Mouse (Mus musculus): ENCODE measurements around the gene Gm3252.
"Not testable (repeated sequence)": the region's sequence is repeated elsewhere in the genome, so short reads cannot be mapped to it uniquely, and the experiment has no call there.

Gm3252 gene

GRCm38 (mm10) chr14:4726038-4726880, at the start of gene Gm3252:
Gm3252 (plus strand) TSS chr14:4726775.
- DNase-seq, result peak; percentile 1 to 6

DNA sequence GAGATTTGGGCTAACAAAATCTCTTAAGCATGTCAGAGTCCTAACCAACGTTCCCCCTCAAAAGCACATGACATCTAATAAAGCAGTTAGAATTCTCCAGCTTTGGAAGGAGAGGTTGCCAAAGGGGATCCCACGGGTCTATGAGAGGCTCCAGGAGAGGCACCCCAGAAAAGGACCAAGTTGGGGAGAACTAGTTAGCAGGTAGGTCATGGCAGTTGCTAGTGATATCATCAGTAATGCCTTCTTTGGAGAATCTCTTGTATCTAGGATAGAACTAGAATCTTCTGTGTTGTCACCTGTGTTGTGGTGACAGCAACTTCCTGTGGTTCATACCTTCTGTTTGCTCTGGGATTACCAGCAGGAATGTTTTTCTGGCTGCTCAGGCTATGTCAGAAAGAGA, 17.6 kb upstream of the Gm3252 start, which contains the start of gene Gm7876:
TSS of gene Gm7876 (plus strand) at position 301 of the 400 bp plus-strand sequence.
- DNase-seq, result not testable (repeated sequence)

DNA sequence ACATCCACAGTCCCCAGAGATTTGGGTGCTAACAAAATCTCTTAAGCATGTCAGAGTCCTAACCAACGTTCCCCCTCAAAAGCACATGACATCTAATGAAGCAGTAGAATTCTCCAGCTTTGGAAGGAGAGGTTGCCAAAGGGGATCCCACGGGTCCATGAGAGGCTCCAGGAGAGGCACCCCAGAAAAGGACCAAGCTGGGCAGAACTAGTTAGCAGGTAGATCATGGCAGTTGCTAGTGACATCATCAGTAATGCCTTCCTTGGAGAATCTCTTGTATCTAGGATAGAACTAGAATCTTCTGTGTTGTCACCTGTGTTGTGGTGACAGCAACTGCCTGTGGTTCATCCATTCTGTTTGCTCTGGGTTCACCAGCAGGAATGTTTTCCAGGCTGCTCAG, 49.5 kb downstream of the Gm3252 start, which contains the start of gene Gm9602:
TSS of gene Gm9602 (plus strand) at position 301 of the 400 bp plus-strand sequence.
- not testable (repeated sequence) for DNase-seq
